8 mouse cellular contexts compared by ENCODE assay signal in genomic region chr8:84725246-84725940, GRCm38 (mm10). TPM values are rescaled to one million over a fixed set of nuclear protein-coding genes. Genes with fewer than 3 reads are reported as not detected.
DNase-seq lines count a peak whose midpoint lies in the region; ATAC-seq and TF ChIP-seq lines count a peak whose summit lies in the region.

No protein-coding gene starts in this region.

- ATAC-seq in intestine, embryonic 14.5 days (replicated peaks; ENCODE audit: low FRiP score, low TSS enrichment, low read depth), result no peak
- no peak for ATAC-seq in intestine, postnatal 0 days
- no peak for ATAC-seq in embryonic facial prominence, embryonic 11.5 days (replicated peaks; ENCODE audit: insufficient number of reproducible peaks, low FRiP score, low TSS enrichment, low read depth)
- no peak for ATAC-seq in hindbrain, embryonic 14.5 days (ENCODE audit: low FRiP score)
- no peak for ATAC-seq in midbrain, embryonic 13.5 days
- ATAC-seq in monocyte, adult 5-6 weeks (replicated peaks; ENCODE audit: insufficient number of reproducible peaks, low FRiP score, low TSS enrichment, poor library complexity, severe bottlenecking), result no peak

- no peaks in the 10 kb centered on the region for H3K9me3 ChIP-seq in intestine, embryonic 14.5 days (ENCODE audit: control insufficient read depth, low read length)
- H3K9me3 ChIP-seq in intestine, postnatal 0 days (ENCODE audit: control insufficient read depth), result no peaks in the 10 kb centered on the region
- no peaks in the 10 kb centered on the region for H3K9me3 ChIP-seq in embryonic facial prominence, embryonic 11.5 days (replicated peaks; ENCODE audit: control insufficient read depth, low read length)
- H3K9me3 ChIP-seq in hindbrain, embryonic 14.5 days (ENCODE audit: control insufficient read depth, low read length), result no peaks in the 10 kb centered on the region
- no peaks in the 10 kb centered on the region for H3K9me3 ChIP-seq in midbrain, embryonic 13.5 days

- peaks cover 36% of the 10 kb centered on the region for H3K4me1 ChIP-seq in intestine, embryonic 14.5 days (replicated peaks; ENCODE audit: control insufficient read depth, insufficient read depth, low read length)
- peaks cover 13% of the 10 kb centered on the region for H3K4me1 ChIP-seq in intestine, postnatal 0 days (replicated peaks; ENCODE audit: control insufficient read depth, insufficient read depth, low read length)
- peaks cover 31% of the 10 kb centered on the region for H3K4me1 ChIP-seq in embryonic facial prominence, embryonic 11.5 days (ENCODE audit: control insufficient read depth, insufficient read depth, low read length)
- H3K4me1 ChIP-seq in hindbrain, embryonic 14.5 days (replicated peaks; ENCODE audit: control insufficient read depth, insufficient read depth, low read length), result peaks cover 63% of the 10 kb centered on the region
- peaks cover 73% of the 10 kb centered on the region for H3K4me1 ChIP-seq in midbrain, embryonic 13.5 days (replicated peaks)

- no peak for DNase-seq in intestine, embryonic 14.5 days (ENCODE audit: low spot score)
- peak; percentile 0 for DNase-seq in embryonic facial prominence, embryonic 11.5 days (ENCODE audit: low spot score)
- no peak for DNase-seq in hindbrain, embryonic 14.5 days (ENCODE audit: low spot score)
- no peak for DNase-seq in ovary, adult 18-20 months (ENCODE audit: low spot score)
- no peak for DNase-seq in thymus, postnatal 0 days (ENCODE audit: low spot score)

- peak overlapping the region; percentile 35; the same call in 1 of the 2 replicates for H3K27ac ChIP-seq in intestine, embryonic 14.5 days (ENCODE audit: low read depth)
- H3K27ac ChIP-seq in intestine, postnatal 0 days (ENCODE audit: low read depth, low read length), result no peak overlapping the region
- H3K27ac ChIP-seq in embryonic facial prominence, embryonic 11.5 days (replicated peaks; ENCODE audit: low read depth, low read length), result peak overlapping the region; percentile 47
- peak overlapping the region; percentile 44 for H3K27ac ChIP-seq in hindbrain, embryonic 14.5 days
- peak overlapping the region; percentile 51 for H3K27ac ChIP-seq in midbrain, embryonic 13.5 days

- no peak for TF ChIP-seq CTCF in intestine, postnatal 0 days (IDR thresholded peaks at IDR 0.05; ENCODE audit: low read depth)

- H3K9ac ChIP-seq in intestine, embryonic 14.5 days (ENCODE audit: low read length), result no peak overlapping the region
- no peak overlapping the region for H3K9ac ChIP-seq in intestine, postnatal 0 days (ENCODE audit: low read depth, low read length)
- peak overlapping the region; percentile 22; the same call in 1 of the 2 replicates for H3K9ac ChIP-seq in embryonic facial prominence, embryonic 11.5 days (replicated peaks; ENCODE audit: low read length)
- H3K9ac ChIP-seq in hindbrain, embryonic 14.5 days, result no peak overlapping the region
- peak overlapping the region; percentile 51; the same call in 1 of the 2 replicates for H3K9ac ChIP-seq in midbrain, embryonic 13.5 days (replicated peaks)

- no peaks in the 10 kb centered on the region for H3K27me3 ChIP-seq in intestine, embryonic 14.5 days (replicated peaks; ENCODE audit: control insufficient read depth, insufficient read depth, low read length)
- H3K27me3 ChIP-seq in intestine, postnatal 0 days (replicated peaks; ENCODE audit: control insufficient read depth, insufficient read depth, low read length), result no peaks in the 10 kb centered on the region
- H3K27me3 ChIP-seq in embryonic facial prominence, embryonic 11.5 days (ENCODE audit: control insufficient read depth, insufficient read depth, low read length), result peaks cover 10% of the 10 kb centered on the region
- H3K27me3 ChIP-seq in hindbrain, embryonic 14.5 days (ENCODE audit: control insufficient read depth, insufficient read depth, low read length), result peaks cover 5% of the 10 kb centered on the region
- H3K27me3 ChIP-seq in midbrain, embryonic 13.5 days, result peaks cover 16% of the 10 kb centered on the region

- H3K36me3 ChIP-seq in intestine, embryonic 14.5 days (ENCODE audit: control insufficient read depth, insufficient read depth, low read length), result no peaks in the 10 kb centered on the region
- 0 out of 2 replicates have a peak, but pooled peaks cover 2% of the 10 kb centered on the region for H3K36me3 ChIP-seq in intestine, postnatal 0 days (ENCODE audit: control insufficient read depth, insufficient read depth)
- no peaks in the 10 kb centered on the region for H3K36me3 ChIP-seq in embryonic facial prominence, embryonic 11.5 days (replicated peaks; ENCODE audit: control insufficient read depth, insufficient read depth, low read depth, low read length)
- peaks cover 8% of the 10 kb centered on the region for H3K36me3 ChIP-seq in hindbrain, embryonic 14.5 days (replicated peaks; ENCODE audit: control insufficient read depth, insufficient read depth)
- H3K36me3 ChIP-seq in midbrain, embryonic 13.5 days, result peaks cover 12% of the 10 kb centered on the region; the same call in 1 of the 2 replicates

- H3K4me2 ChIP-seq in intestine, embryonic 14.5 days (ENCODE audit: low read length), result no peak overlapping the region
- H3K4me2 ChIP-seq in intestine, postnatal 0 days (replicated peaks; ENCODE audit: low read depth), result no peak overlapping the region
- no peak overlapping the region for H3K4me2 ChIP-seq in embryonic facial prominence, embryonic 11.5 days (ENCODE audit: low read depth, low read length)
- H3K4me2 ChIP-seq in hindbrain, embryonic 14.5 days (replicated peaks), result no peak overlapping the region
- H3K4me2 ChIP-seq in midbrain, embryonic 13.5 days (replicated peaks), result no peak overlapping the region

- H3K4me3 ChIP-seq in intestine, embryonic 14.5 days (ENCODE audit: low read depth, low read length), result no peak overlapping the region
- H3K4me3 ChIP-seq in intestine, postnatal 0 days (ENCODE audit: low read depth, low read length), result no peak overlapping the region
- H3K4me3 ChIP-seq in embryonic facial prominence, embryonic 11.5 days (ENCODE audit: low read depth, low read length), result no peak overlapping the region
- H3K4me3 ChIP-seq in hindbrain, embryonic 14.5 days (replicated peaks; ENCODE audit: low read length), result no peak overlapping the region
- no peak overlapping the region for H3K4me3 ChIP-seq in midbrain, embryonic 13.5 days (replicated peaks)

- 65% methylated on average over 10 of the region's 10 CpGs for WGBS in intestine, embryonic 14.5 days
- WGBS in intestine, postnatal 0 days, result 68% methylated on average over 10 of the region's 10 CpGs
- 52% methylated on average over 10 of the region's 10 CpGs for WGBS in embryonic facial prominence, embryonic 11.5 days
- WGBS in hindbrain, embryonic 14.5 days, result 59% methylated on average over 10 of the region's 10 CpGs
- 57% methylated on average over 10 of the region's 10 CpGs for WGBS in midbrain, embryonic 13.5 days

RNA-seq across cellular contexts. Expression of gene G430095P16Rik, which starts 2.6 kb away (rescaled TPM):
- 3.3 and 4.1 TPM in 2 replicates for polyA plus RNA-seq in intestine, embryonic 14.5 days (2014; fragmentation: Nextera tagmentation; extraction: Ambion mirVana)
- polyA plus RNA-seq in intestine, postnatal 0 days (2015; fragmentation: Nextera tagmentation; extraction: Ambion mirVana), result 1.0 and 1.5 TPM in 2 replicates
- polyA plus RNA-seq in embryonic facial prominence, embryonic 11.5 days (2014; fragmentation: Nextera tagmentation; extraction: Ambion mirVana), result 3.6 and 5.7 TPM in 2 replicates
- polyA plus RNA-seq in hindbrain, embryonic 14.5 days (2014; fragmentation: Nextera tagmentation; extraction: Ambion mirVana), result 0.55 and 0.71 TPM in 2 replicates
- polyA plus RNA-seq in midbrain, embryonic 13.5 days (2015; fragmentation: Nextera tagmentation; extraction: Ambion mirVana), result 1.3 and 1.9 TPM in 2 replicates
- 6.4 to 8.9 TPM (median 8.2 TPM) in 3 replicates for total RNA-seq in monocyte, adult 5-6 weeks (2017)
- polyA plus RNA-seq in thymus, postnatal 0 days (2015; fragmentation: Nextera tagmentation; extraction: Ambion mirVana), result 2.4 and 3.6 TPM in 2 replicates

RNA-seq across cellular contexts. Expression of gene Lyl1, which starts 24.1 kb away (rescaled TPM):
- 4.3 and 5.2 TPM in 2 replicates for polyA plus RNA-seq in intestine, embryonic 14.5 days (2014; fragmentation: Nextera tagmentation; extraction: Ambion mirVana)
- polyA plus RNA-seq in intestine, postnatal 0 days (2015; fragmentation: Nextera tagmentation; extraction: Ambion mirVana), result 3.5 and 3.9 TPM in 2 replicates
- polyA plus RNA-seq in embryonic facial prominence, embryonic 11.5 days (2014; fragmentation: Nextera tagmentation; extraction: Ambion mirVana), result 4.6 and 5.3 TPM in 2 replicates
- polyA plus RNA-seq in hindbrain, embryonic 14.5 days (2014; fragmentation: Nextera tagmentation; extraction: Ambion mirVana), result 3.8 and 5.1 TPM in 2 replicates
- polyA plus RNA-seq in midbrain, embryonic 13.5 days (2015; fragmentation: Nextera tagmentation; extraction: Ambion mirVana), result 2.1 and 2.4 TPM in 2 replicates
- 41.7 to 46.2 TPM (median 45.0 TPM) in 3 replicates for total RNA-seq in monocyte, adult 5-6 weeks (2017)
- 8.1 and 8.8 TPM in 2 replicates for polyA plus RNA-seq in thymus, postnatal 0 days (2015; fragmentation: Nextera tagmentation; extraction: Ambion mirVana)

RNA-seq across cellular contexts. Expression of gene Nacc1, which starts 37.7 kb away (rescaled TPM):
- polyA plus RNA-seq in intestine, embryonic 14.5 days (2014; fragmentation: Nextera tagmentation; extraction: Ambion mirVana), result 23.7 and 25.0 TPM in 2 replicates
- polyA plus RNA-seq in intestine, postnatal 0 days (2015; fragmentation: Nextera tagmentation; extraction: Ambion mirVana), result 9.3 and 9.8 TPM in 2 replicates
- 21.0 and 21.1 TPM in 2 replicates for polyA plus RNA-seq in embryonic facial prominence, embryonic 11.5 days (2014; fragmentation: Nextera tagmentation; extraction: Ambion mirVana)
- polyA plus RNA-seq in hindbrain, embryonic 14.5 days (2014; fragmentation: Nextera tagmentation; extraction: Ambion mirVana), result 17.8 and 18.1 TPM in 2 replicates
- polyA plus RNA-seq in midbrain, embryonic 13.5 days (2015; fragmentation: Nextera tagmentation; extraction: Ambion mirVana), result 16.8 and 17.3 TPM in 2 replicates
- total RNA-seq in monocyte, adult 5-6 weeks (2017), result 29.0 to 50.5 TPM (median 36.3 TPM) in 3 replicates
- polyA plus RNA-seq in thymus, postnatal 0 days (2015; fragmentation: Nextera tagmentation; extraction: Ambion mirVana), result 12.1 TPM in 2 replicates

RNA-seq across cellular contexts. Expression of gene Trmt1, which starts 39.3 kb away (rescaled TPM):
- polyA plus RNA-seq in intestine, embryonic 14.5 days (2014; fragmentation: Nextera tagmentation; extraction: Ambion mirVana), result 85.9 and 87.0 TPM in 2 replicates
- polyA plus RNA-seq in intestine, postnatal 0 days (2015; fragmentation: Nextera tagmentation; extraction: Ambion mirVana), result 22.3 and 23.7 TPM in 2 replicates
- 61.5 and 64.7 TPM in 2 replicates for polyA plus RNA-seq in embryonic facial prominence, embryonic 11.5 days (2014; fragmentation: Nextera tagmentation; extraction: Ambion mirVana)
- 55.2 and 62.1 TPM in 2 replicates for polyA plus RNA-seq in hindbrain, embryonic 14.5 days (2014; fragmentation: Nextera tagmentation; extraction: Ambion mirVana)
- 50.1 and 55.7 TPM in 2 replicates for polyA plus RNA-seq in midbrain, embryonic 13.5 days (2015; fragmentation: Nextera tagmentation; extraction: Ambion mirVana)
- 40.1 to 46.6 TPM (median 44.7 TPM) in 3 replicates for total RNA-seq in monocyte, adult 5-6 weeks (2017)
- 50.0 and 51.5 TPM in 2 replicates for polyA plus RNA-seq in thymus, postnatal 0 days (2015; fragmentation: Nextera tagmentation; extraction: Ambion mirVana)

Comparison
In these comparisons a context has a peak if more than half of its experiments do, and no peak if none do; other contexts are left out.
1. H3K9ac ChIP-seq: peak in embryonic facial prominence, embryonic 11.5 days (single experiment) and midbrain, embryonic 13.5 days (single experiment); none in intestine, embryonic 14.5 days (single experiment), intestine, postnatal 0 days (single experiment) and hindbrain, embryonic 14.5 days (single experiment).